Mouse (Mus musculus) activated CD4-positive, CD25-positive, alpha-beta regulatory T cell, adult 4 months (primary cell): ENCODE measurements at regions not wholly inside any gene's neighbourhood (a gene's known extent, or its start where the extent isn't known, plus 50 kb on each side); places are given as distances from the start of the nearest gene placed in this dataset.

Source experiments
- ATAC-seq: one replicate; pipeline ENCODE4 v1.8.0; 2017

- ATAC-seq, result no peak
Measured at GRCm38 (mm10) chr8:114063566-114063965, 69.8 kb upstream of the Nudt7 start.

- no peak for ATAC-seq
Measured at GRCm38 (mm10) chr8:114072330-114072729, 61.0 kb upstream of the Nudt7 start.

- no peak for ATAC-seq
Measured at GRCm38 (mm10) chr8:114074122-114074521, 59.2 kb upstream of the Nudt7 start.

- ATAC-seq, result no peak
Measured at GRCm38 (mm10) chr8:114076701-114077100, 56.7 kb upstream of the Nudt7 start.

DNA sequence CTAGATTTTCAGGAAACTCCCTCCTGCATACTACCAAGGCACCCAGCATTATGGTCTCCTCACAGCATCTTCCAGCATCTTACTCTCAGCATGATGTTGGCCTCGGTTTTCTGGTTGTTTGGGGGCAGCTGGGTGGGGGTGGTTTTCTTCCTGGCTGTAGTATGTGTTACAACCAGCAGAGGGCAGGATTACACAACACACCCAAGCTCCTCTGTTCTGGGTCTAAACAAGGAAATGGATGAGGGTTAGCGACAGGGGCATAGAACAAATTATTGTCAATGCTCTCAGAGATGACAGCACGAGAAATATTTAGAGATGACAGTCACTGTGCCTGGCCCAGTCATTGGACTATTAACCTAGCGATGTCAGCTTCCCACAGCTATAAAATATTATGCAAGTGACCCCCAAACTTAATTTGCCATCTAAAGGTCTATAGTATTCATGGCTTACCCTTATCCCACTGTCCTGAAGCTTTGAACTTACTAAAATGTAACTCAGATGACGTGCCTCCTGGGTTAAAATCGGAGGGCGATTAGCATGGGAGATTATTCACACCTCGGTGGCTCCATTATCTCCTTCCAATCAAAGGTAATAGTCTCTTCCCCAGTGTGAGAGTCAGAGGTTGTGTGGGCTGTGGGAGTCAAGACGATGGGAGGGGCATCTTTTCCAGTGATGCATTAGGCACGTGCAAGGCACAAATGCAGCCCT, 52.2 kb upstream of the Nudt7 start:
- peak; percentile 69 for ATAC-seq

DNA sequence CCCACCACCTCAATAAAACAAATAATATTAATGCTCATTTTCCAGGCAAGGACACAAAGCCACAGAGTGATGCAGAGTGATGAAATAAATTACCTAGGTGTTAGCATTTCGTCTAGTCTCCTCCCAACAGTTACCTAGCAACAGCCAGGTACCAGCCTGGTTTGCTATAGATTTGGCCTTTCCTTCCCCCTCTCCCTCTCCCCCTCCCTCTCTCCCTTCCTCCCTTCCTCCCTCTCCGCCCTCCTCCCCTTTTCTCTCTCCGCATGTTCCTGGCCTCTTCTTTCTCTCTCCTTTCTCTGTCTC, 51.6 kb upstream of the Nudt7 start:
- ATAC-seq, result no peak
